Mouse (Mus musculus): ENCODE measurements around the gene Fip1l1.

Fip1l1 gene

DNA sequence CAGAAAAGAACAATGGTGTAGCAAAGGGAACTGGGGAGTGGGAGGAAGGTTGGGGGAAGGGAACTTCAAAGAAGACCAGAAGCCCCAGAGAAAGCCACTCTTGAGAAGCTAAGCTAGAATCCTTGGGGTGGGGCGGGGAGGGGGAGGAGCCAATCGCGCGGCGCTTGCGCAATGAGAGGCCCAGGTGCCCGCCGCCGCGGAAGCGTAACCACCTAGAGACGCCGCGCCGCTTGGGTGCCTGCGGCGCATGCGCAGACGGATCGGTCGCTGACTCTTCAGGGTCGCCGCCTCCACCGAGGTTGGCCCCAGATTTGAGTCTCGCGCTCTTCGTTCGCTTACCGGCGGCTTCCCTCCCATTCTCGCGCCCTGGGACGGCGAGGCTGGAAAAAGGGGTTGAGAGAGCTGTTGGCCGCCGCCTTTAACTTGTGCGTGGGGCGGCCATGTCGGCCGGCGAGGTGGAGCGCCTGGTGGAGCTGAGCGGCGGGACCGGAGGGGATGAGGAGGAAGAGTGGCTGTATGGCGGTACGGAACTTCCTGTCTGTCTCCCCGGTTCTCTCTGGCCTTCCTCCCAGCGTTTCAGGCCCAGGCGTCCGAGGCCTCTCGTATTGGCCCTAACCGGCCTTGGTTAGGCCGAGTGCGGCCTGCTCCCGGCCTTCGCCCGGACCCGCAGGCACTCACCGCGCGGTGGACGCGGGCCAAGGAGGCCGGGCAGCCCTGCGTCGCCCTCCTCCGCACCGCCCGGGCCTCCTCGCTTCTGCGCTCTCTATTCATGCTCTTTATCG is at the start of gene Fip1l1:
Gene Fip1l1, plus strand, starts transcription at position 210 of the 782 bp plus-strand sequence.
- peak; percentile 92 for DNase-seq

DNA sequence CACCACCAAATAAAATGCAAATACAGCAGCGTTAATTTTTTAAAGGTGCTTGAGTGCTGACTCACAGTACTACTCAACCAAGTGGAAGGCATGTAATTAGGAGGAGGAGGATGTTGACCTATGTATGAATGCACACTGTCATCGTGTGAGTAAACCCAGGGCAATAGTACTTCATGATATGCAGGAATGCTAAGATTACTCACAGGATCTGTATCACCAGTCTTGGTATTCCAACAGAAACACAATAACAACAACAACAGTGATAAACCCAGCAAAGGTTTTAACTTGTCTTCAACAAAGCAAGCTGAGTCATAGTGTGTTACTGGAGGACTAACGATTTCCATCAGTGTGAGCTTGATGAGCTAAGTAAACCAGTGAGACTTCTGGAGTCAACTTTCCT is 42.5 kb upstream of the Fip1l1 start:
- no peak for DNase-seq

DNA sequence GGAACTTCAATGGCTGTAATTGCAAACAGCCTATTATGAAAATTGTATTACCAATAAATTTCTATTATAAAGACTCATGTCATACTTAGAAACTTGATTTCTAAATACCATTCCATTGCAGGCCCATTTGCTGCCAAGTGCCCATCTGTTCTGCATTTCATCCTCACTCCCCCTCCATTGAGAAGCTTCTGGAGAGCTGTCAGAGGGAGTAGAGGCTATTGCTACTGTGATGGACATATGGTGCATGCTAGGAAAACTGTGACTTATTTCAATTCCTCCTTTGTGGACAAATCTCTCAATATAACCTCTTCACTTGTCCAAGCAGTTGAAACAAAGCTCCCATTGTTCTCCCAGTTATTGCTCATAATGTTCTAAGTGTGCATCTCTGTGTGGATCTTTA is 23.6 kb upstream of the Fip1l1 start:
- DNase-seq: no peak

DNA sequence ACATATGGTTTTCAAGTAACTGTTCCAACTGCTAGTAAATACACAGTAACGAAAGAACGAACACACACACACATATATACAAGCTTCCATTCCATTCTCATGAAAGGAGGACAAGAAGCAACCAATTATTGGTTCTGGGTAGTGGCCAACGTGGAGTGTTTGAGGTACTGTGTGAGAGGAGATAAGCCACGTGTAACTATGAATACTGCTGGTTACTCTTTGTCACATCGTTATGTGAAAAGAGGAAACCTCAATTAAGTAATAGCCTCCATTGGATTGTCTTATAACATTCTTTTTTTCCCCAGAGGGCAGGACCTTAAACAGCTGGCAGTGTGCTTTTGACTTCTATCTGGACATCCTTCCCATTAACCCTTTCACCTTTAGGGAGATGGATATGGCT is 8.2 kb upstream of the Fip1l1 start:
- DNase-seq: no peak

DNA sequence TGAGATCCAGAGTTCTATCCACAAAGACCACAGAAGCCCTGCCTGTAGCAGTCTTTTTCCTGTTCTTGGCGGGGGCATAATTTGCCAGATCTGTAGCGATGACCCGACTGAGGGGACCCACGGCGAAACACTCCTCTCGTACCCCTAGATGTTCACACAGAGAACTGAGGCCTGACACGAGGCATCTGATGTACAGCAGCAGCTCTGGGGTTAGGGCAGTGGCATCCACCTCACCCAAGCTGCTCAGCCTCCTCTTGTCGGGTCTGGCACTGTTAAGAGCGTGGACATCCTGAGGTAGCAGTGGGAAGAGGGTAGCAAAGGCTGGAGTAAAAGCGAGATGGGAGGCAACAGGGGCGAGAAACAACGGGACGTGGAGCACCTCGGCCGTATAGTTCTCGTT is 4.5 kb upstream of the Fip1l1 start:
- no peak for DNase-seq

DNA sequence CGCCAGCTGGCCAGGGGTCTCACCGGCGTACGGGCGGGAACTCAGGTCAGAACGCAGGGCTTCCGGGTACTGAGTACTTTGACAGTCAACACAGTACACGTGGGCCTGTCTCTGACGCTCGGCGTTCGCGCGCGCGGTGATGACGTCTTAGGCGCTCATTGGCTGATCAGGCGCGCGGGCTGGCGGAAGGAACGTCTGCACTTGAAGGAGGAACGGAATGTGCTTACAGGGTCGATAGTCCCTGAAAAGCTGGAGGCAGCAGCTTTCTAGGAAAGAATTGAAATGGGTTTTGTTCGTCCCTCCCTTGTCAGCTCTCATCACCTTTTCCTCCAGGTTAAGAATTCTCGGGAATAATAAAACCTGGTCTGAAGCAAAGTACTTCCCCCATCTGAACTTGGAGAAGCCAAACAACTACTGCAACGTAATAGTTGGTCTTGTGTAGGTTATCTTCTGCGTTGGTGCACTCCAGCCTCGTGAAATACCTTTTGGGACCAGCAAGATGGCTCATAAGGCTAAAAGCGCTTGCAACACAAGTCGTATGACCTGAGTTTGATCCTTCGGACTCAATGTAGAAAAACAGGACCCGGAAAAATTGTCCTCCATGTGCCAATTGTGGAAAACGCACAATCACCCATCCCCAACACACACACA is 3.5 kb upstream of the Fip1l1 start, which contains the start of gene Scfd2:
Gene Scfd2, minus strand, starts transcription at position 130 of the 651 bp plus-strand sequence.
- DNase-seq: peak; percentile 98

DNA sequence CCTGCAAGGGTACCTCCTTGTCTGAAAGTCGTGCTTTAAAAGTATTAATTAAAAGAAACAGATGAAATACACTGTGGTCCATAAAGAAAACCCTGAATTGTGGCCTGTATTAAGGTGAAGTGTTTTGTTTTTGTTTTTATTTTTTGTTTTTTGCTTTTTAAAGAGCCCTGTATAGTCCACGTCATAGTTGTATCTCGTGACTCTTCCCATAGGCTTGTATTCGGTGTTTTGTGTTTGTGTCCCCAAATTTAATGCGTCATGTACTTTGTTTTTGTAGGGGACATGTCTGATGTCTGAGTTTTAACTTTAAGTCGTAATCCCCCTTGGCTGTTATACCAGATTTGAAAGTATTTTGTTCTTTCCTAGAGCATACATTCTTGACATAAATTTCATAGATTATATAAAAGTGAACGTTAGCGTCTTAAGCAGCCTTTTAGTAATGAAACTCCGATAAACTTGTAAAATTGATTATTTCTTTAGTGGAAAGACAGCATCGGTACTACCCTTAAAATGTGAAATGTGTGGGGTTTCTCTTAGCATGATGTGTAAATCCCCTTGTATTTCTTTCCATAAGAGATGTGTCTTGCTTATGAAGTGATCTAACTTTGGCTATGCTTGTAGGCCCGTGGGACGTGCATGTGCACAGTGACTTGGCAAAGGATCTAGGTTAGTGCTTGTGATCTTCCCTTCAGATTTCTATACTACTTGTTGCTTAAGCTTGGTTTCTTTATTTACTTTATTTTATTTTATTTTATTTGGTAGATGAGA is 1.1 kb downstream of the Fip1l1 start:
- no peak for DNase-seq

DNA sequence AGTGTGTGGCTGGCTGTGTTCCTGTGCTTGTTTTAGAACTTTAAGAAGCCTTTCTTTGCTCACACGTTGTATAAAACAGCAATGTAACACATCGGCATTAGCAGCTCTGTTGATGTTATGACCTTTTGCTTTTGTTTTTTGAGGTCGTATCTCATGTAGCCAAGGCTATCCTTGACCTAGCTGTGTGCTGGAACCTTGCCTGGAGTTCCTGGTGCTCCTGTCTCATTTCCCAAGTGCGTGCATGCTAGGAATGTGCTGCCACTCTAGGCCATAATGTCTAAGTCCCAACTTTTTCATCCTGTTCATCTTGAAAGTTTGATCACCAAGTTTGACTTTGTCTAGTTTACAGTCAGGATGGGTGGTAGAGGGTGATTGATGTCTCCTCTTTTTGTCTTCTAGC is 10.4 kb downstream of the Fip1l1 start:
- DNase-seq: no peak

DNA sequence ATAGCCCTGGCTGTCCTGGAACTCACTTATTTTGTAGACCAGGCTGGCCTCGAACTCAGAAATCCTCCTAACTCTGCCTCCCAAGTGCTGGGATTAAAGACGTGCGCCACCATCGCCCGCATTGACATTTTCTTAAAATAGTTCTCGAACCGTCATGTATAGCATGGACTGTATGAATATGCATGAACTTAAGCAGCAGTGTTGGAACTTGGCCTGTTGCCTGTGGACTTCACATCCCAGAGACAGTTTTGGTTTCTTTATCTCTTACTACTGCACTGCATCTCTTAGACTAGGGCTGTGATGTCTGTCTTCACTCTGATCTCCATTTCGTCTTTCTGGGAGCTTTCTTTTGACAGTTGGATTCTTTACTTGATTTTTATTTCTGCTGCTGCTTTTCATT is 14.3 kb downstream of the Fip1l1 start:
- no peak for DNase-seq

DNA sequence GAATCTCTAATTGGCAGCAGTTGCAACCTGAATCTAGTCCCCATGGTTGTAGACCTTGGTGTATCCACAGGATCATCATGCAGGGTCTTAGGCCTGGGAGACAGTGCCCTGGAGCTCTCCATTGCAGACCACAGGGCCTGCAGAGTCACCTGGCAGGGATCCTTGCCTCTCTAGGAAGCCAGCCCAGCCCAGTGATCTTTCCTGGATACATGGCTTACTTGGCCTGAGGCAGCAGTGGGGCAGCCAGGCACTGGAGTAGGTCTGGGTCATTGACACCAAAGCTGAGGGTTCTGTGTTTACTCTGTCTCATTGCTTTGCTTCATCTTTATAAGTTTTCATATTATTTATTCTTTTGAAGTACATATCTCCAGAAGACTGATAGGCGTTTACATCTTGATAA is 25.9 kb downstream of the Fip1l1 start:
- peak; percentile 5 for DNase-seq

DNA sequence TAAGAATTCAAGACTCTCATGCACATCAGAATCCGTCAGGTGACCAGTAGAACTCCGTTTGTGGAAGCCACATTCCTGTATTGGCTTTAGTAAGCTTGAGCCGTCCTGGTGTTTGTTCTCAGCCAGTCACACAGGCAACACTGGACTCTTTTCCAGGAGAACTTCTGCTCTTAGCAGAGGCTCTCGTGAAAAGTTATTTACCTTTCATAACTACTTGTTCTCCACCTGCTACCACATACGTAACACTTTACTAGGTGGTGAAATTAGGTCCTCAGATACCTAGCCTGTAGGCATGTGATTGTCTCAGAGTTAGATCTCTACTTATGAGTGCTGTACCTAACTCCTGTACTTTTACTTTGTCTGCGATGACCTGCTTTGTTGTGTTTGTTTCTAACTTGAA is 36.5 kb downstream of the Fip1l1 start:
- DNase-seq: no peak

DNA sequence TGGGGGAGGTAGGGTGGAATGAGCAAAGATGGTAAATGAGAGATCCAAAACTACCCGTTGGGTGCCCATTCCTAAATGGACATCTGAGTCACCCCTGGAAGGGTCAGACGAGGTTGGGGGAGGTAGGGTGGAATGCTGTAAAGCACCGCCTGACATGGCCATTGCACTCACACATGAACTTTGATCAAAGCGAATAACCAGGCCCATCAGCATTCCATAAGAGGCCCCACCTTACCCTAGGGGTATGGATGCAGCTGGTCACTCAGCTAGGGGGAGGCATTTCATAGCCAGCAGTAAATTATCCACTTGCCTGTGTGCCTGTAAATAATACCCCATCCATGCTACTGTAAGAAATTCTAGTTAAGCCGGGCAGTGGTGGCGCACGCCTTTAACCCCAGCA is 53.9 kb downstream of the Fip1l1 start:
- no peak for DNase-seq

DNA sequence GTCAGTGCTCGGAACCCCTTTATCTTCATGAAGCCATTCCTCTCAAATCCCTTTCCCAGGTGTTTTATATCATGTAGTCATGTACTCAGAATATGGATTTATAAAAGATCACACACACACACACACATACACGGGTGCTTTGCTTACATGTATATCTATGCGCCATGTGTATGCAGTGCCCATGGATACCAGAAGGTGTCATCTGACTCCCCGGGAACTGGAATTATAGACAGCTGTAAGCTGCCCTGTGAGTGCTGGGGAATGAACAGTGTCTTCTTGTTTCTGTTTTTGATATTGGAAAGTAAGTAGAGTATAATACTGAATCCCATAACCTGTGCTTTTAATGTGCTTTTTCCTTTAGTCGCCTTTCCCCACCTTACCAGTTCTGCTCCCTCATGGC is 56.2 kb downstream of the Fip1l1 start:
- no peak for DNase-seq

DNA sequence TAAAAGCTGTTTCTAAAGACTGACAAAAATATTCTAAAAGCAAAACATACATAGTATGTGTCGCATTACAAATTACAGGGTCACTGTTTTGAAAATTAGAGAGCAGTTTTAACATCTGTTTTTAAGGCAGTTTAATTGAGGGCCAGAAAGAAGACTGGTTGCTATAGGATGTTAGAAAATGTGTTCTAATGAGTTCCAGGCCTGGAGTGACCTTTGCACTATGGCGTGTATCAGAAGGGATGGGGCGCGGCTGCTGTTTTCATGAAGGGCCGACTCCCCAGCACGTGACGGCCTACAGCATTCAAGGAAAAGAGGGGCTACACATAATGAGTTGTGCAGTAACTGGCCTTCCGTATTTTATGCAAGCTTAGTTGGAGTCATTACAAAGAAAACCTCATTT is 57.9 kb downstream of the Fip1l1 start:
- no peak for DNase-seq

DNA sequence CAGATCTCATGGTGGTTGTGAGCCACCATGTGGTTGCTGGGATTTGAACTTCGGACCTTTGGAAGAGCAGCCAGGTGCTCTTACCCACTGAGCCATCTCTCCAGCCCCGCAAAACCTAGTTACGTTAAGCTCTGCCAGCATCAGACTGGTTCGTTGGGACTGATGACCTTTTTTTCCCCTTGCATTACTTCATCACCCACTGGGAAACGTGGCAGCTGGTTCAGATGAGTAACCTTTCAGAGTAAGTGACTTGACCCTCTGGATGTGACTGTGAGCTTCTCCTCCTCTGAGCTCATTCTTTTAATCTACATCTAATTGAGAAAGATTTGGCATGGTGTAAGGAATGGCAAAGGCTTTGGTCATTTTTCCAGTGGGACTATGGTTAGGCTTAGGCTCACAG is 64.8 kb downstream of the Fip1l1 start:
- no peak for DNase-seq

DNA sequence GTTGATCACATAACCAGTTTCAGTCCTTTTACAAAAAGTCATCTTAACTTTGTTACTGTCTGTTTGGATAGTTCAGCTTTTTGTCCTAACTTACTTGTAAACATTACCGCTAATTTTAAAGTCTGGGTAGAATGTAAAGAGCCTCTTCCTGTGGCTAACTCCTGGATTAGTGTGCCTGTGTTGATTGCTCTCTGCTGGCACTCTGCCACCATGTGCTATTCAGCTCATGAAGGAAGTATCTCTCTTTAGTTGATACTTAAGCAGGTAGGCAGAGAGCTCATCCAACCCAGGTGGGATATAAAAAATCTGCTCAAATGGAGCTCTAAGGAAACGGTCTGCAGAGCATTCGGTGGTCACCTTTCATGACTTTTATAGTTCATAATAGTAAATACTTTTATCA is 65.9 kb downstream of the Fip1l1 start:
- DNase-seq: no peak

DNA sequence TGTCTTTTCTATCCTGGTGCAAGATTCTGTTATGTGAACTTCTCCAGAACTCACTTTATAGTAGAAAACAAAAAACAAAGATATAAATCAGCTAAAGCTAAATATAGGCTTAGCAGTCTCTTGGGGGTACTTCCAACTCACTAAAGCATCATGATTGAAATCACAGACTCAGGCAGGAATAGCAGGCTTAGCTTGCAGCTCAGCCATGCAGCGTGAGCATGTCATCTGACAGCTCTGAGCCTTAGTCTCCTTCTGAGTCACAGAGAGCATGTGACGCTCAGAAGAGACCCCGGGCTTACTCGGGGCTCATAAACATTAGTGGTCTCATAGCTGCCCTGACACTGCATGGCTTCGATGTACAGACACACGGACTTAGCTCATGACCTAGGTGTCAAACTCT is 66.7 kb downstream of the Fip1l1 start:
- DNase-seq: no peak

DNA sequence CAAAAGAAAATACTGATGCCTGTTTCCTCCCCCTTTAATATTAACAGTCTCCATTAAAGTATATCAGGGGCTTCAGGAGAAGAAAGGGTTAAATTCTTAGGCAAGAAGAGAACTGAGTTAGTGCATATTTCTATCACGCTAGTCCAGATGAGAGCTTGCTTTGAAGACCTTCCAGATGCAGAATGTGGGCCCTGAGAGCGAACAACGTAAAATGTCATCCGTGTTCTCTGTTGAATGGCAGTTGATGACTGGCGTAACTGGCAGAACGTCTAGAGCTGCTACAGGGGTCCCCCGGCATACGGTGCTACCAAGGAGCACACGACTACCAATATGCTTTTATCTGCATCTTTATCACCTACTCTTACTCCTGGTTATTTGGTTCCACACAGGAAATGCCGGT is 67.1 kb downstream of the Fip1l1 start:
- no peak for DNase-seq

DNA sequence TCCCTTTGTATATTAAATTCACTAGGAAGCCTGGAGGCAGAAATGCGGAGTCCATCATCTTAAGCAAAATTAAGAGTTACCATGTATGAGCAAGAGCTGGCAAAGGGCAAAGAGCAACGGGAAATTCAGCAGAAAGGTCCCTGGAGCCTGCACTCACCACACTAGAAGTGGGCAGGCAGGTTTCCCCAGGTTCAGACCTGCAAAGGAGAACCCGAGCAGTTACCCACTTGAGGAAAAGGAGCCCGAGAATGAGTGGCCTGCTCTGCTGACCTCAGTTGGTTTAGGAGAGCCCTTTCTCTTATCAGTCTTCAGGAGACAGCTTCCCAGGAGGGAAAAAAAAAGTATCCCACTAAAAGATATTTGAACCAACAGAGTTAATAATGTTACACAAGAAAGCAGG is 68.1 kb downstream of the Fip1l1 start:
- no peak for DNase-seq

DNA sequence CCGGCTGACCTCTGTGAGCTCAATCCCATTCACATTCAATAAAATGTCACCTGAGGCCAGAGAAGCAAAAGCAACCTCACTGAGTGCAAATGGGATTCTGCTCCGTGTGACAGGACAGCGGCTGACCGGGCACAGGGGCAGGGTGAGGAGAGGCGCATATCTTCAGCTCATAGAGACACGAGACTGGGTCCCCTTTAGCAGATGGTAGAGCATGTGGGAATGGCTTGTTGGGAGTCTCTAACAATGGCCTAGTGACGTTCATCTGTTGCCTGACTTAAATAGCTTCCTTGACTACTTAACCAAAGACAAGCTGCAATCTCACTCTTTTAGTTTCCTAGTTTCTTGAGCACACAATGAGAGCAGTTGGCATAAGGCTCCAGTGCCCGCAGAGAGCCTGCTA is 71.0 kb downstream of the Fip1l1 start:
- no peak for DNase-seq

DNA sequence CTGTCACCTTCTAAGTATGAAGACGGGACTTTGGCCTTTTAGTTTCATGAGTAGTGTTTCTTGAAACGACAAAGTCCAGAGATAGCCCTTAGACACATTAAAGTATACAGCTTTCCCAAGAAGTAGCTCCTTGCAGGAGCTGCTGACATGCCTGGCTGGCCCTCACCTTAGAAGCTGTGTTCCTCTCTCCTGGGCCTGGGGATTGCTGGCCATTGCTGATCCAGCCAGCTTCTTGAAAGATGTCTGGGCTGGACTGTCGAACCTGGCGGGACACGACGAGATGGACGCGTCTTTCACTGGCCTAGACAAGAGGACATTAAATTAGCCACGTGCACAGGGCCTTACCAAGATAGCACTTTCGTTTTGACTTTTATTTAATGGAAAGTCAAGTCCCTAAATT is 75.3 kb downstream of the Fip1l1 start:
- no peak for DNase-seq

DNA sequence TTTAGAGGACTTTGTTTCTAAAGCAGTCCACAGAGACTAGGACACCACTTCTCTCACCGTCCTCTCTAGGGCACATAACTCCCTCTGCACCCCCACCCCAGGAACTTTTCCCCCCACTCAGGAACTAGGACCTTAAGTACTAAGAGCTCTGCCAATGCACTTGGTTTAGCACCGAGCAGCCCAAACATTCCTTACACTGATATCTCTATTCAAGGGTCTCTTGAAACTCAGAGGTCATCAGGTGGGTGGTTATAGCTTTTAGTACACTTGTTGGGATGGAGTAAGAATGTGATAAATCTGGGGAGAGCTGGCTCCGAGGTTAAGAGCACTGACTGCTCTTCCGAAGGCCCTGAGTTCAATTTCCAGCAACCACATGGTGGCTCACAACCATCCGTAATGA is 77.5 kb downstream of the Fip1l1 start:
- no peak for DNase-seq

DNA sequence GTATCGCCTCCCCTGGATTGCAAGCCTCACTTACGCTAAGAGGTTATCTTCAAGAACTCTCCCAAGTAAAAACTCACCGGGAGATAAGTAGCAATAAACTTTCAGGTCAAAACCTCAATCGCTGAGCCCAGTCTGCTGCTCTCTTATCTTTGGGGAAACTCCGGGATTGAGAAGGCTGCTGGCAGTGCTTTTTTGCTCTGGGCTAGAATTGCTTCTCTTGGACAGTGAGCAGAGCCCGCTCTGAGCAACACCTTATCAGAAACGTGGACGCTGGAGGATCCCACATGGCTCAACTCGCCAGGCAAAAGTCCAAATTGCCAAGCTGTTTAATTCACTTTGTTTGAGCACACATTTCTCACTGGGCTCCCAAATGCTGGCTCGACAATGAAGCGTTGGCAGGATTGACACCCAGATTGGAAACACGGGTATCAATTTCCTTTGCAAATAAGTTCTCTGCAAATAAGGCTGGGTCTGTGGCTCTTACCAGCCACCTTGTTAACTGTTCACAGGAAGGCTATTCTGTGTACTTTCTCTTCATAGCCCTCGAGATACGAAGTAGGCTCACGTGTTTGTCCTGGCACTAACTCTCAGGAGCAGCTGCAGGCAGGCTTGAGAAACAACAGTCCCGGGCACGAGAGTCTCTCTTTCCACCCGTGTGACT is 78.4 kb downstream of the Fip1l1 start:
- no peak for DNase-seq
